Mouse (Mus musculus): Measurements from ENCODE around the gene Abcg5. TPM values are rescaled to one million over a fixed set of nuclear protein-coding genes. Genes with fewer than 3 reads are reported as not detected.

Abcg5 gene
- polyA plus RNA-seq, 1 experiment from 2014 or later: 0.50 TPM

GRCm38 (mm10) chr17:84675204-84675603 is 7.6 kb downstream of the Abcg5 start:
- ATAC-seq (ENCODE audit: low read depth): no peak
- H3K27me3 ChIP-seq (ENCODE audit: control insufficient read depth, insufficient read depth, low read length): no peaks in the 10 kb centered on the region

GRCm38 (mm10) chr17:84674048-84674447 is 8.8 kb downstream of the Abcg5 start:
- 45% methylated on average over 7 of the region's 7 CpGs for WGBS
- no peak overlapping the region for H3K4me3 ChIP-seq (ENCODE audit: low read depth, low read length)
- H3K9me3 ChIP-seq (ENCODE audit: control insufficient read depth, low read length): no peaks in the 10 kb centered on the region
- no peak overlapping the region for H3K9ac ChIP-seq (replicated peaks; ENCODE audit: low read depth, low read length)
- no peak for ATAC-seq (ENCODE audit: low read depth)
- H3K36me3 ChIP-seq (ENCODE audit: control insufficient read depth, insufficient read depth, low read length): no peaks in the 10 kb centered on the region
- H3K4me2 ChIP-seq (ENCODE audit: low read depth, low read length): no peak overlapping the region
- H3K4me1 ChIP-seq (ENCODE audit: control insufficient read depth, insufficient read depth, low read length): peaks cover 3% of the 10 kb centered on the region; the same call in 1 of the 2 replicates
- no peak overlapping the region for H3K27ac ChIP-seq (ENCODE audit: low read depth, low read length)
- no peaks in the 10 kb centered on the region for H3K27me3 ChIP-seq (ENCODE audit: control insufficient read depth, insufficient read depth, low read length)

More at GRCm38 (mm10) chr17:84675204-84675603, 7.6 kb downstream of the Abcg5 start:
- H3K9me3 ChIP-seq (ENCODE audit: control insufficient read depth, low read length): no peaks in the 10 kb centered on the region
- no peak overlapping the region for H3K4me2 ChIP-seq (ENCODE audit: low read depth, low read length)
- H3K4me1 ChIP-seq (ENCODE audit: control insufficient read depth, insufficient read depth, low read length): peaks cover 3% of the 10 kb centered on the region; the same call in 1 of the 2 replicates
- no peak overlapping the region for H3K4me3 ChIP-seq (ENCODE audit: low read depth, low read length)
- H3K9ac ChIP-seq (replicated peaks; ENCODE audit: low read depth, low read length): no peak overlapping the region
- no peaks in the 10 kb centered on the region for H3K36me3 ChIP-seq (ENCODE audit: control insufficient read depth, insufficient read depth, low read length)
- WGBS: 74% methylated on average over 4 of the region's 4 CpGs
- H3K27ac ChIP-seq (ENCODE audit: low read depth, low read length): no peak overlapping the region

- Histone ChIP-seq H3K27me3 (ENCODE audit: control insufficient read depth, insufficient read depth, low read length) (no peaks in the 10 kb centered on the region), H3K4me3 (ENCODE audit: low read depth, low read length) (no peak overlapping the region), H3K27ac (ENCODE audit: low read depth, low read length) (no peak overlapping the region), H3K9me3 (ENCODE audit: control insufficient read depth, low read length) (no peaks in the 10 kb centered on the region), H3K36me3 (ENCODE audit: control insufficient read depth, insufficient read depth, low read length) (no peaks in the 10 kb centered on the region), H3K9ac (replicated peaks; ENCODE audit: low read depth, low read length) (no peak overlapping the region), H3K4me2 (ENCODE audit: low read depth, low read length) (no peak overlapping the region), H3K4me1 (ENCODE audit: control insufficient read depth, insufficient read depth, low read length) (peaks cover 3% of the 10 kb centered on the region; the same call in 1 of the 2 replicates)
- no peak for ATAC-seq (ENCODE audit: low read depth)
- 80% methylated on average over 16 of the region's 16 CpGs for WGBS
These were observed 10.1 kb downstream of the Abcg5 start for GRCm38 (mm10) chr17:84672376-84673369.

- whole genome bisulfite sequencing: 92% methylated on average over 3 of the region's 3 CpGs
- Histone ChIP-seq H3K4me2 (ENCODE audit: low read depth, low read length) (no peak overlapping the region), H3K4me3 (ENCODE audit: low read depth, low read length) (no peak overlapping the region), H3K36me3 (ENCODE audit: control insufficient read depth, insufficient read depth, low read length) (no peaks in the 10 kb centered on the region), H3K27ac (ENCODE audit: low read depth, low read length) (no peak overlapping the region), H3K4me1 (ENCODE audit: control insufficient read depth, insufficient read depth, low read length) (no peaks in the 10 kb centered on the region; the same call in 1 of the 2 replicates), H3K27me3 (ENCODE audit: control insufficient read depth, insufficient read depth, low read length) (no peaks in the 10 kb centered on the region), H3K9me3 (ENCODE audit: control insufficient read depth, low read length) (no peaks in the 10 kb centered on the region), H3K9ac (replicated peaks; ENCODE audit: low read depth, low read length) (no peak overlapping the region)
- no peak for ATAC-seq (ENCODE audit: low read depth)
These were observed 15.0 kb downstream of the Abcg5 start for GRCm38 (mm10) chr17:84667848-84668247.

GRCm38 (mm10) chr17:84665691-84666090 is 17.1 kb downstream of the Abcg5 start:
- H3K36me3 ChIP-seq (ENCODE audit: control insufficient read depth, insufficient read depth, low read length): no peaks in the 10 kb centered on the region
- H3K4me2 ChIP-seq (ENCODE audit: low read depth, low read length): no peak overlapping the region
- H3K9me3 ChIP-seq (ENCODE audit: control insufficient read depth, low read length): no peaks in the 10 kb centered on the region
- no peaks in the 10 kb centered on the region for H3K27me3 ChIP-seq (ENCODE audit: control insufficient read depth, insufficient read depth, low read length)
- H3K27ac ChIP-seq (ENCODE audit: low read depth, low read length): no peak overlapping the region
- H3K9ac ChIP-seq (replicated peaks; ENCODE audit: low read depth, low read length): no peak overlapping the region
- H3K4me3 ChIP-seq (ENCODE audit: low read depth, low read length): no peak overlapping the region
- WGBS: 18% methylated on average over 9 of the region's 9 CpGs
- ATAC-seq (ENCODE audit: low read depth): no peak
- H3K4me1 ChIP-seq (ENCODE audit: control insufficient read depth, insufficient read depth, low read length): no peaks in the 10 kb centered on the region; the same call in 1 of the 2 replicates

- Histone ChIP-seq H3K27ac (ENCODE audit: low read depth, low read length) (no peak overlapping the region), H3K4me2 (ENCODE audit: low read depth, low read length) (no peak overlapping the region), H3K36me3 (ENCODE audit: control insufficient read depth, insufficient read depth, low read length) (no peaks in the 10 kb centered on the region), H3K4me1 (ENCODE audit: control insufficient read depth, insufficient read depth, low read length) (no peaks in the 10 kb centered on the region; the same call in 1 of the 2 replicates), H3K9me3 (ENCODE audit: control insufficient read depth, low read length) (no peaks in the 10 kb centered on the region), H3K27me3 (ENCODE audit: control insufficient read depth, insufficient read depth, low read length) (no peaks in the 10 kb centered on the region), H3K4me3 (ENCODE audit: low read depth, low read length) (no peak overlapping the region), H3K9ac (replicated peaks; ENCODE audit: low read depth, low read length) (no peak overlapping the region)
- no peak for ATAC-seq (ENCODE audit: low read depth)
- WGBS: 24% methylated on average over 10 of the region's 10 CpGs
These were observed 17.8 kb downstream of the Abcg5 start for GRCm38 (mm10) chr17:84665053-84665452.

GRCm38 (mm10) chr17:84658951-84659350 is 23.9 kb downstream of the Abcg5 start:
- Histone ChIP-seq H3K36me3 (ENCODE audit: control insufficient read depth, insufficient read depth, low read length) (no peaks in the 10 kb centered on the region), H3K9me3 (ENCODE audit: control insufficient read depth, low read length) (no peaks in the 10 kb centered on the region), H3K9ac (replicated peaks; ENCODE audit: low read depth, low read length) (no peak overlapping the region), H3K4me2 (ENCODE audit: low read depth, low read length) (no peak overlapping the region), H3K4me1 (ENCODE audit: control insufficient read depth, insufficient read depth, low read length) (peaks cover 9% of the 10 kb centered on the region; the same call in 1 of the 2 replicates), H3K27me3 (ENCODE audit: control insufficient read depth, insufficient read depth, low read length) (no peaks in the 10 kb centered on the region), H3K27ac (ENCODE audit: low read depth, low read length) (no peak overlapping the region), H3K4me3 (ENCODE audit: low read depth, low read length) (no peak overlapping the region)
- no peak for ATAC-seq (ENCODE audit: low read depth)
- 64% methylated on average over 8 of the region's 8 CpGs for WGBS

- WGBS: 46% methylated on average over 5 of the region's 5 CpGs
- Histone ChIP-seq H3K36me3 (ENCODE audit: control insufficient read depth, insufficient read depth, low read length) (no peaks in the 10 kb centered on the region), H3K4me3 (ENCODE audit: low read depth, low read length) (no peak overlapping the region), H3K9ac (replicated peaks; ENCODE audit: low read depth, low read length) (no peak overlapping the region), H3K27me3 (ENCODE audit: control insufficient read depth, insufficient read depth, low read length) (no peaks in the 10 kb centered on the region), H3K4me2 (ENCODE audit: low read depth, low read length) (no peak overlapping the region), H3K9me3 (ENCODE audit: control insufficient read depth, low read length) (no peaks in the 10 kb centered on the region), H3K4me1 (ENCODE audit: control insufficient read depth, insufficient read depth, low read length) (peaks cover 9% of the 10 kb centered on the region; the same call in 1 of the 2 replicates), H3K27ac (ENCODE audit: low read depth, low read length) (no peak overlapping the region)
- no peak for ATAC-seq (ENCODE audit: low read depth)
These were observed 24.6 kb downstream of the Abcg5 start for GRCm38 (mm10) chr17:84658195-84658594.

GRCm38 (mm10) chr17:84657782-84658181 is 25.0 kb downstream of the Abcg5 start:
- H3K4me1 ChIP-seq (ENCODE audit: control insufficient read depth, insufficient read depth, low read length): peaks cover 9% of the 10 kb centered on the region; the same call in 1 of the 2 replicates
- H3K36me3 ChIP-seq (ENCODE audit: control insufficient read depth, insufficient read depth, low read length): no peaks in the 10 kb centered on the region
- no peak overlapping the region for H3K27ac ChIP-seq (ENCODE audit: low read depth, low read length)
- ATAC-seq (ENCODE audit: low read depth): no peak
- H3K4me2 ChIP-seq (ENCODE audit: low read depth, low read length): no peak overlapping the region
- no peaks in the 10 kb centered on the region for H3K27me3 ChIP-seq (ENCODE audit: control insufficient read depth, insufficient read depth, low read length)
- H3K4me3 ChIP-seq (ENCODE audit: low read depth, low read length): no peak overlapping the region
- 73% methylated on average over 7 of the region's 7 CpGs for WGBS
- H3K9ac ChIP-seq (replicated peaks; ENCODE audit: low read depth, low read length): no peak overlapping the region
- no peaks in the 10 kb centered on the region for H3K9me3 ChIP-seq (ENCODE audit: control insufficient read depth, low read length)

Data from neural tube, embryonic 14.5 days (tissue).